Mouse (Mus musculus) liver, embryonic 15.5 days (tissue): Measurements from ENCODE around the gene Chac2. TPM values are rescaled to one million over a fixed set of nuclear protein-coding genes. Genes with fewer than 3 reads are reported as not detected.
A peak's percentile ranks its signal among the peaks of the same experiment; 100 is the strongest.
"Not testable (repeated sequence)": the region's sequence is repeated elsewhere in the genome, so short reads cannot be mapped to it uniquely, and the experiment has no call there.

Experiments used
- ATAC-seq: fragments of 200-750 bp; cut with Nextera tagmentation; 2 replicates; pipeline ENCODE4 v1.8.0; 2017; ENCODE audit warnings: moderate number of reproducible peaks, mild to moderate bottlenecking, moderate library complexity; ENCODE audit not compliant: insufficient read depth
- H3K27ac ChIP-seq: fragments of 300-500 bp; sonication (generic); replicated peaks from 2 replicates; pipeline ENCODE4 v1.5.1; 2015; ENCODE audit warnings: mild to moderate bottlenecking, inconsistent platforms
- H3K27me3 ChIP-seq: fragments of 300-500 bp; sonication (generic); 2 replicates; pipeline ENCODE4 v1.6.1; 2015; ENCODE audit warnings: mild to moderate bottlenecking, inconsistent platforms
- H3K36me3 ChIP-seq: fragments of 300-500 bp; sonication (generic); replicated peaks from 2 replicates; pipeline ENCODE4 v1.6.1; 2015; ENCODE audit warnings: moderate library complexity, mild to moderate bottlenecking, inconsistent platforms
- H3K4me1 ChIP-seq: fragments of 300-500 bp; sonication (generic); replicated peaks from 2 replicates; pipeline ENCODE4 v1.6.1; 2015; ENCODE audit warnings: inconsistent platforms
- H3K4me2 ChIP-seq: fragments of 300-500 bp; sonication (generic); 2 replicates; pipeline ENCODE4 v1.6.1; 2015; ENCODE audit warnings: moderate library complexity, mild to moderate bottlenecking, inconsistent platforms
- H3K4me3 ChIP-seq: fragments of 300-500 bp; sonication (generic); replicated peaks from 2 replicates; pipeline ENCODE4 v1.5.1; 2015; ENCODE audit warnings: mild to moderate bottlenecking, inconsistent platforms
- H3K9ac ChIP-seq: fragments of 300-500 bp; sonication (generic); 2 replicates; pipeline ENCODE4 v1.6.1; 2015; ENCODE audit warnings: moderate library complexity, mild to moderate bottlenecking, inconsistent platforms
- H3K9me3 ChIP-seq: fragments of 300-500 bp; sonication (generic); replicated peaks from 2 replicates; pipeline ENCODE4 v1.6.1; 2016; ENCODE audit warnings: inconsistent platforms
- WGBS: fragments of 180-500 bp; shearing (Covaris S2); methylation state at CpG from one replicate; pipeline ENCODE4 v1.1.7; 2015; ENCODE audit warnings: mixed read lengths; ENCODE audit not compliant: insufficient replicate concordance; 5-methylcytosine and 5-hydroxymethylcytosine counted together
- polyA plus RNA-seq: library from polyadenylated mRNA; unstranded; fragments of >200 nt; fragmentation: Nextera tagmentation; extraction: Ambion mirVana; gene quantifications from 2 replicates; pipeline ENCODE4 v1.2.1, GENCODE M21; 2015

Gene Chac2
- 87.4 and 96.8 TPM in 2 replicates for polyA plus RNA-seq

DNA sequence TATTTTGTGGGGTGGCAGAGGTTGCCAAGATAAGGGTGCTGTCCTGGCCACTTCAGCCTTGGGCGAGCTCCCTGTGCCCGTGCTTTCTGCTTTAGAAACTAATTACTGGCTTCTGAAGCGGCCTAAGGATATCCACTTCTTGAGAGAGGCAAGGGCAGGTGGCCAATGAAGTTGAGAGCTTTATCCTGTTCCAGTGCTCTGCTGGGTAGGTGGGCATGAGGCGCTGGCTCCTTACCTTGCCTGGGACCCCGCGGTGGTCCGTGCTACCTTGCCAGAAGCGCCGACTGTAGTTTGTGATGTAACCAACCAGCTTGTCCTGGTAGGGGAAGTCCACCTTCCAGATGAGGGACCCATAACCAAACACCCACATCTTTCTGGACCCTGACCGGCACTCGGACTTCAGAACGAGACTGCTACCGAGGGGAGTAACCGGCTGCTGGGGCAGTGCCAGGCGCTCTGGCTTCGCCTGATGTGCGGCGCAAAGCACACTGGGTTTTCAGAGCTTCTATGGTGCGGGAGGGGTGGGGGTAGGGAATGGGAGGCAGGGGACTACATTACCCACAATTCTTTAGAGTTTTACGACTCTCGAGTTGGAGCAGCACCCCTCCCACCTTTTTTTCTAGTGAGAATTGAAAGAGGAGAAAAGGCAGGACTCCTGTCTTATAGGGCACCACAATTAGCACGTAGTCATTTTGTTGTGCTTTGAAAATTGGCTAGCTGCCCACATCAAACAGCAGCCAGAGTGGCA, at the start of gene Chac2:
Gene Chac2 (minus strand): TSS at position 474 of the 748 bp plus-strand sequence.
- peak; percentile 99 for ATAC-seq

DNA sequence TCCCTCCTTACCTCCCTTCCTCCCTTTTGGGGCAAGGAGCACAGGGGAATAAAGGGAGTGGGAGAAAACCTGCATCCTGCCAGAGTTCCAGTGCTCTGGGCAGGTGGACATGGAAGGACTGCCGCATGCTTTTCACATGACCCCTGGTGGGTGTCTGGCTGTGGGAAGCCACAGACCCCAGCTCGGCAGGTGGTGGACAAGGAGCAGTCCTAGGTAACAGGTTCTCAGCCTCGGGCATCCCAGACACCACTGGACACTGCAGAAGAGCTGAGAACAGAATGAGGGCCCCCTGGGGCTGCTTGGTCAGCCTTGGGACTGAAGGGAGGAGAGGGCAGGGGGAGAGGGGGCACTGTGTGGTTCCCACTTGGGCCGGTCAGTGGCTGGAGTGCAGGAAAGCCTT, 48.8 kb upstream of the Chac2 start:
- Histone ChIP-seq H3K36me3 (peaks cover 12% of the 10 kb centered on the region; the same call in 1 of the 2 replicates), H3K4me2 (no peak overlapping the region), H3K4me3 (no peak overlapping the region), H3K27me3 (no peaks in the 10 kb centered on the region), H3K9me3 (0 out of 2 replicates have a peak, but pooled peaks cover 3% of the 10 kb centered on the region), H3K27ac (no peak overlapping the region), H3K9ac (no peak overlapping the region), H3K4me1 (no peaks in the 10 kb centered on the region)
- 90% methylated on average over 4 of the region's 4 CpGs for WGBS
- ATAC-seq = no peak

More for the DNA sequence above, at the start of gene Chac2:
- H3K4me3 ChIP-seq = peak within 1 kb of the TSS; percentile 86
- H3K4me1 ChIP-seq = peaks cover 12% of the 10 kb centered on the region
- H3K4me2 ChIP-seq = peak within 1 kb of the TSS; percentile 73
- H3K27ac ChIP-seq = peak within 1 kb of the TSS; percentile 94
- H3K27me3 ChIP-seq = no peaks in the 10 kb centered on the region
- H3K9ac ChIP-seq = peak within 1 kb of the TSS; percentile 94
- under 1% methylated on average over 22 of the region's 22 CpGs for WGBS
- H3K36me3 ChIP-seq = peaks cover 16% of the 10 kb centered on the region
- no peaks in the 10 kb centered on the region for H3K9me3 ChIP-seq

DNA sequence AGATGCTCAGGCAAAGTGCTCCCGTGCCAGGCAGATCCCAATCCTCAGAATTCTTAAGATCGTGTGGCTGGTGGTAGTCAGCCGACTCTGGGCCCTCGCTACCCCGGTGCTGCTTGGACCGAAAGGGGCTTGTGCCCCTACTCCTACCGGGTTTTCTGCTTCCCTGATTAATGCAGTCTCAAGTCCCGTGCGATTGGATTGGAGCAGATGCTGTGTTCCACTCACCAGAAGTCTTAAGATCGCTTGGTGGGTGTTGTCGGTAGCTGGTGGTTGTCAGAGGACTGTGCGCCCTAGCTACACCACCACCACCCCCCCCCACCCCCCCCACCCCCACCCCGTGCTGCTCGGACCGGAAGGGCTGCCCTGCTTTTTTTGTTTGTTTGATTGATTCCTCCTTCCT, 31.3 kb upstream of the Chac2 start:
- not testable (repeated sequence) for H3K36me3 ChIP-seq, H3K27me3 ChIP-seq, H3K9ac ChIP-seq, H3K27ac ChIP-seq, H3K4me3 ChIP-seq, ATAC-seq, H3K9me3 ChIP-seq, H3K4me1 ChIP-seq, H3K4me2 ChIP-seq
- 77% methylated on average over 15 of the region's 15 CpGs for WGBS

DNA sequence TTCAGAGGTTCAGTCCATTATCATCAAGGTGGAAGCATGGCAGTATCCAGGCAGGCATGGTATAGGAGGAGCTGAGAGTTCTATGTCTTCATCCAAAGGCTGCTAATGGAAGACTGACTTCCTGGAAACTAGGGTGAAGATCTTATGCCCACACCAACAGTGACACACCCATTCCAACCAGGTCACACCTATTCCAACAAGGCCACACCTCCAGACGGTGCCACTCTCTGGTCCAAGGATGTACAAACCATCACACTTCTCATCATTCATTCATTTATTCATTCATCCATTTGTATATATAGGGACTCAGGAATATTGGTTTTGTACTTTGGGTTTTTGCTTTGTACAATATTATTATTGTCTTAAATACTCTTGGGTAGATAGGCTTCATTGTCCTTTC, 23.5 kb upstream of the Chac2 start:
- H3K4me2 ChIP-seq = 0 out of 2 replicates have a peak overlapping the region, but pooled peaks have one; percentile 13
- not testable (repeated sequence) for H3K27me3 ChIP-seq, H3K9me3 ChIP-seq, H3K27ac ChIP-seq, H3K4me1 ChIP-seq, ATAC-seq, H3K9ac ChIP-seq
- H3K36me3 ChIP-seq = 0 out of 2 replicates have a peak, but pooled peaks cover 13% of the 10 kb centered on the region
- H3K4me3 ChIP-seq = 0 out of 2 replicates have a peak overlapping the region, but pooled peaks have one; percentile 10
- WGBS = 75% methylated on average over 1 of the region's 1 CpGs

DNA sequence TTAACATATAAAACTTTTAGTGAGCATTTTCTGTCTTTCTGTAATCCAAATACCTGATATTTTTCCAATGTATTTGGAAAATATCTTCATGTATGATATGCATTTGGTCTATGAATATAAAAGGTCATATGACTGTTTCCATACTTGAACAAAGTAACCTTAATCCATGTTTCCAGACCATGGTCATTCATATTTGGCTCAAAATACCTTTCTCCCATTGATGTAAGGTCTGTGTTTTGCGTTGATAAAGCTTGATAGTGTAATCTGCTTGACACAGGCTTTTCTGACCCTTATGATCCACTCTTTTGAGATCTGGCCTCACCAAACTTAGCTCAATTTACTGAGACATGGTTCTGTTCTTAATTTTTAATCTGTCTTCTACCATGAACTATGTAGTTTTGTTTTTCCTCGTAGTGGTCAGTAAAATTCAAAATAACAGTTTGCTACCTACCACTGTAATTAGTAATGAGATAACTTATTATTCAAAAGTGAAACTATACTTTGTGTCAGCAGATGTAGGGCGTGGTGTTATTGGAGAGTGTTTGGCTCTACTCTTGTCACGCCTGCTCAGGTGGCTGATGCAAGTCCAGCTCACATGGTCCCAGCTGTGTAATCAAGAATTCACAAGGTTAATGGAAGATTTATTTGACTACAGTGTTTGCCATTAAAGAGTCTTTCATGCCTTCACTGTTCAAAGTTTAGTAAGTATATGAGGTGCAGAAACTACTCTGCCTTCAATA, 15.2 kb upstream of the Chac2 start:
- Histone ChIP-seq H3K27me3 (no peaks in the 10 kb centered on the region), H3K27ac (peak overlapping the region; percentile 82)

DNA sequence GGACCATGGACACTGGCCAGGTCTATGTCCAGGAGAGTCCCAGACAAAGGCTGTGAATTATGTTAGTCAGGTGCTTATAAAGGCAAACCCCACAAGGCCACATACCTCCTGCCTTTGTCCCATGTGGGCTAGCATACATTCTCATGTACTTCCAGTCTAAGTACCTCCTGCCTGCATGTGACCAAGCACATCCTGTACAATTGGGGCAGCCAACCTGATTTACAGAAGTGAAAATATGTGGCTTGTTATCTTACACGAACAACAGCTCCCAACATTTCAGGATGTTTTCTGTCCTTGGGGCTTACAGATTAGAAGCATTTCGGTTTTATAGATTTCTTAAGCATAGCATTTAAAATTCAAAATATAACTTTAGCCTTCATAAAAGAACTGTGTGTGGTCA, 13.9 kb upstream of the Chac2 start:
- Histone ChIP-seq H3K27ac (peak overlapping the region; percentile 82), H3K9ac (no peak overlapping the region)
- 19% methylated on average over 2 of the region's 2 CpGs for WGBS

More for the DNA sequence above, 15.2 kb upstream of the Chac2 start:
- no peak overlapping the region for H3K9ac ChIP-seq
- H3K4me2 ChIP-seq = peak overlapping the region; percentile 41
- ATAC-seq = peak; percentile 87
- 0 out of 2 replicates have a peak, but pooled peaks cover 6% of the 10 kb centered on the region for H3K36me3 ChIP-seq
- H3K4me1 ChIP-seq = peaks cover 56% of the 10 kb centered on the region
- 29% methylated on average over 4 of the region's 4 CpGs for WGBS
- no peaks in the 10 kb centered on the region for H3K9me3 ChIP-seq
- no peak overlapping the region for H3K4me3 ChIP-seq

DNA sequence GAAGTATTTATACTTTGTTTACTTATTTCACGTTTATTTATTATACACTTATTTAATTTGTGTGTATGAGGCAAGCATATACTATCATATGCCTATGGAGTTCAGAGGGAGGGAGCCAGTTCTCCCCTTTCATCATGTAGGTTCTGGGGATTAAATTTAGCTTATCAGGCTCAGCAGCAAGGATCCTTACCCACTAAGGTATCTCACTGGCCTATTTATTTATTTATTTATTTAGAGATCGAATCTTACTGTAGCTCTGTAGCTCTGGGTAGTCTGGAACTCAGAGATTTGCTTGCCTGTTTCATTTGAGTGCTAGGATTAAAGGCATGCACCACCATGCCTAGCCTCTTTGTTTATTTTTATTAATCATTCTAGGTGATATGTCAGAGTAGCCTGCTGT, 12.6 kb upstream of the Chac2 start:
- Histone ChIP-seq H3K9ac (no peak overlapping the region; the same call in 1 of the 2 replicates), H3K36me3 (no peaks in the 10 kb centered on the region), H3K27ac (peak overlapping the region; percentile 82), H3K27me3 (no peaks in the 10 kb centered on the region), H3K4me2 (peak overlapping the region; percentile 36), H3K4me1 (peaks cover 55% of the 10 kb centered on the region), H3K4me3 (no peak overlapping the region), H3K9me3 (no peaks in the 10 kb centered on the region)
- peak; percentile 56 for ATAC-seq
- 33% methylated on average over 2 of the region's 2 CpGs for WGBS

More for the DNA sequence above, 13.9 kb upstream of the Chac2 start:
- no peaks in the 10 kb centered on the region for H3K27me3 ChIP-seq
- no peak for ATAC-seq
- H3K9me3 ChIP-seq = no peaks in the 10 kb centered on the region
- H3K4me2 ChIP-seq = 0 out of 2 replicates have a peak overlapping the region, but pooled peaks have one; percentile 5
- no peaks in the 10 kb centered on the region for H3K36me3 ChIP-seq
- H3K4me1 ChIP-seq = peaks cover 55% of the 10 kb centered on the region
- H3K4me3 ChIP-seq = no peak overlapping the region

DNA sequence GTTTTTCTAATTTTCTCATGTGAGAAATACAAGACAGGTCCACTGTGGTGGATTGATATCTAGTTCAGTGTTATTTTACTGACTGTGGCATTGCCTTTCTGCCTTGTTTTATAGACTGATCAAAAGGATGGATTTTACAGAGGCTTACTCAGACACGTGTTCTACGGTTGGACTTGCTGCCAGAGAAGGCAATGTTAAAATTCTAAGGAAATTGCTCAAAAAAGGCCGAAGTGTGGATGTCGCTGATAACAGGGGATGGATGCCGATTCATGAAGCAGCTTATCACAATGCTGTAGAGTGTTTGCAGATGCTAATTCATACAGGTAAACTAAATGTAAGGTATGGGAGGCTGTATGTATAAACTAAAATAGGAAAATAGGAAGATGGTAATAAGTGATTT, 12.0 kb upstream of the Chac2 start:
- H3K27me3 ChIP-seq = no peaks in the 10 kb centered on the region
- peak overlapping the region; percentile 31 for H3K4me2 ChIP-seq
- peak overlapping the region; percentile 80 for H3K27ac ChIP-seq
- no peaks in the 10 kb centered on the region for H3K9me3 ChIP-seq
- H3K36me3 ChIP-seq = no peaks in the 10 kb centered on the region
- ATAC-seq = peak; percentile 68
- 23% methylated on average over 5 of the region's 5 CpGs for WGBS
- no peak overlapping the region for H3K4me3 ChIP-seq
- peaks cover 53% of the 10 kb centered on the region for H3K4me1 ChIP-seq
- no peak overlapping the region for H3K9ac ChIP-seq

DNA sequence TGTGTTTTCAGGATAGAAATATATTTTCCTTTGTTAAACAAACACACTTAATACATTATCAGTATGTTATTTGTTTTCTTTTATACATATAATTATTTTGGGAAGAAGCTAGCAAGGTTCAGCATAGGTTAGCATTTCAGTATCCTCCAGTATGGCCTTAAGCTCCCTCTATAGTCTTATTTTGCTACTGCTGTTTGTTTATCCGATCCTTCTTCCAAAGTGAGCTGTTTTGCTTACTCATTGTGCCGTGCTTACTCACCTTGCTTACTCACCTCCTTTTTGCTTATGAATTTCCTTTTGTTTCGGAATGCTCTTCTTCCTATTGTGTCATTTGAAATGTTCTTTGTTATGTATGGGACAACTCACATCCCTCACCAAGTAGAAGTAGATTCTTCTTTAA, 10.5 kb upstream of the Chac2 start:
- no peaks in the 10 kb centered on the region for H3K9me3 ChIP-seq
- H3K27ac ChIP-seq = 0 out of 2 replicates have a peak overlapping the region, but pooled peaks have one; percentile 24
- H3K4me2 ChIP-seq = no peak overlapping the region
- peak; percentile 49 for ATAC-seq
- H3K9ac ChIP-seq = no peak overlapping the region
- no peaks in the 10 kb centered on the region for H3K27me3 ChIP-seq
- H3K4me3 ChIP-seq = no peak overlapping the region
- peaks cover 41% of the 10 kb centered on the region for H3K4me1 ChIP-seq
- 60% methylated on average over 3 of the region's 3 CpGs for WGBS
- no peaks in the 10 kb centered on the region for H3K36me3 ChIP-seq

DNA sequence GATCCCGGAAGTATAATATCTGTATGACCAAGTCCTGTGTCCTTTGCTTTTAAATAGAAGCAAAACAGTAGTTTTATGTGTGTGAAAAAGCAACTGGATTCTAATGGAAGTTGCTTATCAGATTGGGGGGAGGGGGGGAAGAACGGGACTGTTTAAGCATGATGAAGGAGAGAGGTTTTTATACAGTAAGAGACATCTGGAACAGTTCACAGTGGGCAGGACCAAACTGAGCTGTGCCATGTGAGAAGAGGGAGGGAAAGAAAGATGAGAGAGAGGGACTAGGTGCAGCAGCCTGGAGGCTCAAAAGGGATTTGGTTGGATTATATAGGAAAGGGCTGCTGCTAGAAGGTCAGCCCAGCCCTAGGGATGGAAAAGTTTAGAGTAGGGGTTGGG, 471 bp upstream of the Chac2 start:
- peak overlapping the region; percentile 94 for H3K9ac ChIP-seq
- peak overlapping the region; percentile 73 for H3K4me2 ChIP-seq
- H3K9me3 ChIP-seq = no peaks in the 10 kb centered on the region
- peaks cover 12% of the 10 kb centered on the region for H3K4me1 ChIP-seq
- peak overlapping the region; percentile 94 for H3K27ac ChIP-seq
- H3K4me3 ChIP-seq = peak overlapping the region; percentile 86
- ATAC-seq = peak; percentile 73
- under 1% methylated on average over 2 of the region's 2 CpGs for WGBS
- H3K27me3 ChIP-seq = no peaks in the 10 kb centered on the region
- peaks cover 15% of the 10 kb centered on the region for H3K36me3 ChIP-seq

DNA sequence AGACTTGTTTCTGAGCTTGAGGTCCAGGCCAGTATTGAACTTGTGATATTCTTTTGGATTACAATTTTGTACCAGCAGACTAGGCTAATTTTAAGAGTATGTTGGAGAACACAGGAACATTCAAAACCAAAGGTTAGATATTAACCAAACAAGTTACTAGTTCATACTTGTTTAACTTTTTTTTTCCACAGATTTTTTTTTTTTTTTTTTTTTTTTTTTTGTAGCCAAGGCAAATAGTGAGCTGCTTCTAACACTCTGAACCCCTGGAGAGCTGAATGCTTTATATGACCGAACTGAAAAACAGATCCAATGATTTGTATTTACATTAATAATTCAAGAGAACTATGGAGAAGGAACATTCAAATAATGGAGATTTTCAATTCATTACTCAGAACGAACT, 913 bp downstream of the Chac2 start:
- 30% methylated on average over 2 of the region's 2 CpGs for WGBS
- Histone ChIP-seq H3K4me3 (peak overlapping the region; percentile 86), H3K27ac (peak overlapping the region; percentile 94), H3K4me2 (peak overlapping the region; percentile 73), H3K27me3 (no peaks in the 10 kb centered on the region), H3K9me3 (no peaks in the 10 kb centered on the region), H3K9ac (peak overlapping the region; percentile 94), H3K4me1 (peaks cover 12% of the 10 kb centered on the region), H3K36me3 (peaks cover 22% of the 10 kb centered on the region)
- ATAC-seq = no peak
